Mouse (Mus musculus): ENCODE data around the gene Srsf5.
"Not testable (repeated sequence)": the region's sequence is repeated elsewhere in the genome, so short reads cannot be mapped to it uniquely, and the experiment has no call there.

Gene Srsf5

DNA sequence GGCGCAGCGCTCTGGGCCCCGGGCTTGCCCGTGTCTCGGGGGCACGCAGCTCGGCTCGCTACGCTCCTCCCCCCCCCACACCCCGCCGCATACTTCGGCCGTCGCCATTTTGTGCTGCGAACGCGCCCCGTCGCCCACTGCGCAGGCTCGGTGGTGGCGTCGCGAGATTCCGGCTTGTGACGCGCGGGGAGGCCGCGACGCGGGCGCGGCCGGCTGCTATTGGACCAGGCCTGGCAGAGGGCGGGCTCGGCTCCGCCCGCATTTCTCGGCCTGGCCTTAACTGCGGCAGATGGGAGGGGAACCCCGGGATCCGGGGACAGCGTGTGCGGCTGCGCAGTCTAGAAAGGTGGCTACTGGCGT, 672 bp downstream of the Srsf5 start:
- DNase-seq (ENCODE audit: inconsistent age in 2 of 2, low spot score in 1 of 2) = peak; percentile 97 to 98

DNA sequence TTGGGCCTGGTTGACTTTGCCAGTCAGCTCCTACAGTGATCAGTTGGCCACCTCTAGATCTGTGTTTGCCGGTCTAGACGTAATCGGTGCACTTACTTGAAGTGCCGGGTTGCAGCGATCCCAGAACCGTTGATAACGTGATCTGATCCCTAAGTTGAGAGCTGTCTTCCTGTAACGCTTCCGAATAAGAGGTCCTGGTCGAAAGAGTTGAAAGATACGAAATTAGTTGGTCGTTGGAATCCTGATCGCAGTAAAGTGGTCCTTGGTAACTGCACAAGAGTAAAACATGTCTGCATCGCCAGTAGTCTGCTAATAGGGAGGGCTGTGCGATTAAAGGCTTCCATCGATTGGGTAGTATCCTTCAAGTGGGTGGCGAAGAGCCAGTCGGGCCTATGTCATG, 2.9 kb downstream of the Srsf5 start:
- DNase-seq (ENCODE audit: inconsistent age in 2 of 2, low spot score in 1 of 2) = no peak

DNA sequence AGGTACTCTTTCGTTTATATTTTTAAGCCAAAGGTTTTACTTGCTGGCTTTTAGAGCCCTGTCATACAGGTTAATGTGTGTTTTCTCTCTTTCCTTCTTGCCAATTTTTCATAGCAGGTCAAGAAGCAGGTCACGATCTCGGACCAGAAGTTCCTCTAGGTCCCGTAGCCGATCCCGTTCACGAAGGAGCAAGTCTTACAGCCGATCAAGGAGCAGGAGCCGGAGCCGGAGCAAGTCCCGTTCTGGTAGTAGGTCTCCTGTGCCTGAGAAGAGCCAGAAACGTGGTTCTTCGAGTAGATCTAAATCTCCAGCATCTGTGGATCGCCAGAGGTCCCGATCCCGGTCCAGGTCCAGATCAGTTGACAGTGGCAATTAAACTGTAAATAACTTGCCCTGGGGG, 4.3 kb downstream of the Srsf5 start:
- not testable (repeated sequence) for DNase-seq (ENCODE audit: inconsistent age in 2 of 2, low spot score in 1 of 2)

DNA sequence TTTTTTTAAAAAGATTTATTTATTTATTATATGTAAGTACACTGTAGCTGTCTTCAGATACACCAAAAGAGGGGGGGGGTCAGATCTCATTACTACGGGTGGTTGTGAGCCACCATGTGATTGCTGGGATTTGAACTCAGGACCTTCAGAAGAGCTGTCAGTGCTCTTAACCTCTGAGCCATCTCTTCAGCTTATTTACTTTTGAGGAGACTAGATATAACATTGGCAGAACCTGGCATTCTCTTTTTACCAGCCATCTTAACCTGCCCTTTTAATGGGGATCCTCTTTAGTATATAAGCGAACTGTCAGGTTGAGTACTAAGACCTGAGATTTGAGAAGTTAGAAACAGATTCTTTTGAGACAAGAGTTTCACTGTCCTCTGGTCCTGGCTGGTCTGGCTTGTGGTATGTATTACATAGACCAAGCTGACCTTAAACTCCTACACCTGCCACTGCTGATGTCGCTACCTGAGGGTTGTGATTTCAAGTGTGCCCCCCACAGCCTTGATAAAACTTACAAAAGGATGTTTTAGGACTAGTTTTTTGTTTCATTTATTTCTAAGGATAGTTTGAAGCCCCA, 6.4 kb downstream of the Srsf5 start:
- no peak for DNase-seq (ENCODE audit: inconsistent age in 2 of 2, low spot score in 1 of 2)

DNA sequence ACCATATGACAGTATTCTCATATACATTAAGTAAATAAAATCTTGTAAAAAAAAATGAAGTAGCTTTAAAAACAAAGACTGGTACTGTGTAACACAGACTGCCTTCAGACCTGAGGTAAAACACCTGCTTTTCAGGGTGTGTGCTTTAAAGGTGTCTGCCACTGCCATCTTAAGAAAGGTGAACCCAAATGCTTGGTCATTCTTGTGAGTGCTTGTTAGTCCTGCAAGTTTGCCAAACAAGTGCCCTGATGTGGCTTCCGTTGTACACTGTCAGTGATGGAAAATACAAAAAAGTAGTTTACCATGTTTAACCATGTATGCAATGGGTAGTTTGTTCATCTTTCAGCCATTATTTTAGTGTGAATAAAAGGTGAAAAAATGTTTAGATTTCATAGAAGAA, 7.2 kb downstream of the Srsf5 start:
- peak in 1 of 2 experiments; percentile 30 for DNase-seq (ENCODE audit: inconsistent age in 2 of 2, low spot score in 1 of 2)

DNA sequence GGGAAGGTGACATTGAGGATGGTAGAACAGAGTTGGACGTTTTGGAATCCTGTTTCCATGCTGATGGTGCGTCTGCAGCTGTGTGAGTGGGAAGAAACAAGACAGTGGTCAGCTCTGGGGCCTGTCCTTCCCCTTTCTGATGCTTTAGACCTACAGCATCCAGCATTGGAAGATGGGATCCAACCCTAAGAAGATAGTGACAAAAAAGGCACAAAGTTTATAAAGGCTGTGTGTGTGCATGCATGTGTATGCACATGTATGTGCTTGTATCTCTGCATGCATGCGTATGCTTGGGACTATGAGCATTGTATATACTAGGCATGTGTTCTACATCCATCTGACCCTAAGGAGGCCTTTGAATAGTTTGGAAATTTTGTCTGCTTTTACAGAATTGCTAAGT, 10.7 kb downstream of the Srsf5 start:
- DNase-seq (ENCODE audit: inconsistent age in 2 of 2, low spot score in 1 of 2) = peak in 1 of 2 experiments; percentile 24

DNA sequence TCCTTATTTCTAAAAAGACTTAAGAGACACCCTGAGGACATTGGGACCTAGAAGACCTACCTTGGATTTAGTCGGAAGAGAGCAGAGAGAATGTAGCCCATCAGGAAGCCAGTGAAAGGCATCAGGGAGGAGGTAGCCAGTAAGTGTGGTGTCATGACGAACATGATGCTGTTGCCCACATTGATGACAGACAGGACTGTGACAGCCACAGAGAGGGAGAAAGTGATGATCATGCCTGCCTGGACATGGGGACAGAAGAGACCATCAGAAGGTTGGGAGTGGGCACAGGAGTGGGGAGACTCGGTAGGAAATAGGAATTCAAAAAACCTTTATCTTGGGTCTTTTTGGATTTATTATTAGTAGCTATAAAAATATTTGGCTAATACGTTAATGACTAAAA, 12.7 kb downstream of the Srsf5 start:
- DNase-seq (ENCODE audit: inconsistent age in 2 of 2, low spot score in 1 of 2) = peak in 1 of 2 experiments; percentile 25

DNA sequence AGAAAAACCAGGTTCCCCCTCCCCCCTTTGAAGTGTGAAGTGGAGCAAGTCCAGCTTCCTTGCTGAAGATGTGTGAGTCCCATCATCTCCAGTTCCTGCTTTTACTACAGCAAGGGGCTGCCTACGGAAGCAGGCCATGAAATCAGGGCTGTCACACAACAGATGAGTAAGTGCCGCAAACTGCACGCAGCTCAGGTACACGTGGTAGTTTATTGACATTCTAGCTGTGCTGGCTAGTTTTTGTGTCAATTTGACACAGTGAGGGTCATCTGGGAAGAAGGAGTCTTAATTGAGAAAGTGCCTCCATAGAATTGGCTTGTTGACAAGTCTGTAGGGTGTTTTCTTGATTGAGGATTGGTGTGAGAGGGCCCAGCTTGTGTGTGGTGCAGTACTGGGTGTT, 17.3 kb downstream of the Srsf5 start:
- peak in 1 of 2 experiments; percentile 22 for DNase-seq (ENCODE audit: inconsistent age in 2 of 2, low spot score in 1 of 2)

DNA sequence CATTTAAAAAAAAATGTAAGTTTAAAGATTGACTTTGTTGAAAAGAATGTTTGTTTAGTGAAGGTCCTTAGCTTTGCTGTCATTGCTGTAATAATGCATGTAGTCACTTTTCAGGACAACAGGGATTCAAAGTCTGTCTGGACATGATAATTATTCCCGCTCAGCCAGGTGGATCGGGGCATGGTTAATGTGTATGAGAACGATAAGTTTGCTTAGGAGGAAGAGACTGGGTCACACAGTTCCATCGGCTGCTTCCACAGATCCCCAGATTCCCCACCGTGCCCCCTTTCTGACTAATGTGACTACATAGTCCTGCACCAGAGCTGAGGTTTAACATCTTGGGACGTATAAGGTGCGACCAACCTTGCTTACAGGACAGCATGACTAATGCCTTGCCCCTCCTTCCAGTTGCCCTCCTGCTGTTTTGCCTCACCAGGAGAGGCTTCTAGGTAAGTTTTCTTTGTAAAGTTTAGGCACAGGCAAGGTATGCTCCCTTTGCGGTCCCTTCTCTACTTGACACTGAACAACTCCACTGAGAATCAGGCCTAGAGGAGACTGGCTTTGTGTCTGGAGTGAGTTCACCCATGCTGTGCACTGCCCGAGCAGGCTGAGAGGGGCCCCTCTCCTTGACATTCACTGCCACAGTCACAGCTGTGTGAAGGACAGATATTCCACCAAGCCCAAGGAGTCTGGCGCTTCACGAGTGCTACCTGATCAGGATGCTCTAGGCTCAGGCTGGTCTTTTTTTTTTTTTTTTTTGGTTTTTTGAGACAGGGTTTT, 20.9 kb downstream of the Srsf5 start:
- peak in 1 of 2 experiments; percentile 51 for DNase-seq (ENCODE audit: inconsistent age in 2 of 2, low spot score in 1 of 2)

DNA sequence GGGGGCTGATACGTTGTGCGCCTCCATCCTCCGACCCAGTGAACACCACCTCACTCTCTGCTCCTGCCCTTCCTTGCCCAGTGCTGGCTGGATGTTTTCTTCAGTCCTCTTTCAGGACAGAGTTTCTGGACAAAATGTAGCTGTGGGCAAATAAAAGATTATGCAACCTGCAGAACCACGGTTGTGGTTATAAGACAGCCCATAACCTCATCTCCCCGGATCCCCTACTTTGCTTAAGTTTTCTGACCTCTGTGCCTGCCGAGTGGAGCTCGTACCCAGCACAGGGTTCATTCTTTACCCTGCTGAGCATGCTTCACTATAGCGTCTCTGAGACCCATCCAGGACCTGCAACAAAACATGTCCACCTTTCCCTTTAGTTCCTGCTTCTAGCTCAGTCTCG, 22.6 kb downstream of the Srsf5 start:
- no peak for DNase-seq (ENCODE audit: inconsistent age in 2 of 2, low spot score in 1 of 2)

DNA sequence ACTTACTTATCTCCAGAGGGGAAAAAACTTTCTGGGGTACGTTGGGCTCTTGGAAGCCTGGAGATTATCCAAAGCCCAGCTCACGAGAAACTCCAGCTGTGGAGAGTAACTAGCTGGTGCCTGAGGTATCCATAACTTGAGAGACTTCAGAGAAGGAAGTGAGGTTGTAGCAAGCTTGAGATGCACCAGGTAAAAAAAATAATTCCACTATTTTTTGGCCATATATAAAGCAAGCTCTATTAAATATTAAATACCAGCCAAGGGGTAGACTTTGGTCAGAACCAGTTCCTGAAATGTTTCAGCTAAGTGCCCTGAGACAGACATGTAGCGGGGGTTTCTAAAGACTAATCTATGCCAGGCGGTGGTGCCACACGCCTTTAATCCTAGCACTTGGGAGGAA, 23.3 kb downstream of the Srsf5 start, which contains the start of gene Slc10a1:
Slc10a1 (minus strand) TSS at position 101 of the 400 bp plus-strand sequence.
- DNase-seq (ENCODE audit: inconsistent age in 2 of 2, low spot score in 1 of 2) = no peak

DNA sequence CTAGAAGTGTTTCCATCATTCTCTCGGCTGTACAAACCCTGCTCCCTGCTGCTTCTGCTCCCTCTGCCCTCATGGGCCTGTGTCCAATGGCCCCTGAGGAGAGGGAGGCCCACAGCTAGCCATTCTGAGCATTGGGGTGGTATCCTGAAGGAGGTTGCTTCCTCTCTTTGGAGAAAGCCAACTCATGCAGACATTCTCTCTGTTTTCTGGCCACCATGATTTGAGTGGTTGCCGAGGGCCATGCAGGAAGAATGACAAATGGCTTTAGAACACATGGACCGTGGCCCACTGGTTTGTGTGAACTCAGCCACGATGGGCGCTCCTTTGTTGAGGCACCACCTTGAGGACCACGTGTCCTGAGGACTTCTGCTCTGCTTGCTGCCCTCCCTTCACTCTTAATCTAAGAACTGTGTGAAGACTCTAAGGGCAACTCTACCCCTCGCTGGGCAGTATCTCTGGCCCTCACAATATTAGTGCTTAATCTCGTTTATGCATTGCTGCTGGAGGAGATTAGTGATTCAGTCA, 24.9 kb downstream of the Srsf5 start:
- DNase-seq (ENCODE audit: inconsistent age in 2 of 2, low spot score in 1 of 2) = peak in 1 of 2 experiments; percentile 14

DNA sequence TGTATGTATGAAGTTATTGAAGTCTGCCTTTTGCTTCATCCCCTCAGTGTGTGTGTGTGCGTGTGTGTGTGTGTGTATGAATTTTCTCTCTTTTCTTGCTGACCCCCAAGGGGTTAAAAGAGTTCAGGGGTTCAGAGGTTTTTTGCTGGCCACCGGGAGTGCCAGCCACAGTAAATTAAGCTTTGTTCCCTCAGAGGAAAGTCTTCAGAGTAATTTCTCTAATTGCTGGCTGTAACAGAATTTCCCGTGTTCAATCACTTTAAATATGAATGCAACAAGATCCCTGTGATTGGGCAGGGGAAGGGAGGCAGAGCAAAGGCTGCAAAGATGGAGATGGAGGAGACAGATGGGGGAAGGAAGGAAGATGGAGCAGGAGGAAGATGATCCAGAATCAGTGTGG, 26.5 kb downstream of the Srsf5 start:
- no peak for DNase-seq (ENCODE audit: inconsistent age in 2 of 2, low spot score in 1 of 2)

DNA sequence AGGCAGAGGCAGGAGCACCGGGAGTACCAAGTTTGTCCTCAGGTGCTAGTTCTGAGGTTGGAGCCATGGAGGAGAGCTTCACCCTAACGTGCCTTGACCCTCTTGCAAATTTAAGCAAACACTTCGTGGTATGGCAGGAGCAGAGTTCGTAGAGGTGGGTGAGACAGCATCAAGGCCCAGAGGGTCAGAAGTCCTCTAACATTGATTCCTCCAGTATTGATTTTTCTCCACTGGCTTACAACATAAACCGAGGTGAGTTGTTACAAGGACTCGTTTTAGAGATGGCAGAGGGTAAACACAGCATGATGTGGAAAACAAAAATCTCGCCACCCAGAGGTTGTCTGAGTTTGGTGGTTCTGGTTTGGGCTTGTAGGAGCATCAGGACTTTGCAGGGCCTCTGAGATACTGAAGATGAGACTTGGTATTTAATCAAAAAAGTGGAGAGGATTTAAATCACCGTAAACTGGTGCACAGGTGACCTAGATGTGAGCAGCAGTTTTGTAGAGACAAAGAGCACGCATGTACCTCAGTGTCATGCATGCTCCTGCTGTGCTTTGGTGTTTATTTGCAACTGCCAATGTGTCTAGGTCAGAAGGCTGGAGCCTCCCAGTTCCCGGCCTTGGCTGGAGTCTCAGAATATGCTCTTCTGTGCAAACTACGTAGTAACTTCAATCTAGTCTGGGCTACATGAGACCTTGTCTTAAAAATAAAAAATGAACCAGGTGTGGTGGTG, 30.8 kb downstream of the Srsf5 start:
- no peak for DNase-seq (ENCODE audit: inconsistent age in 2 of 2, low spot score in 1 of 2)

DNA sequence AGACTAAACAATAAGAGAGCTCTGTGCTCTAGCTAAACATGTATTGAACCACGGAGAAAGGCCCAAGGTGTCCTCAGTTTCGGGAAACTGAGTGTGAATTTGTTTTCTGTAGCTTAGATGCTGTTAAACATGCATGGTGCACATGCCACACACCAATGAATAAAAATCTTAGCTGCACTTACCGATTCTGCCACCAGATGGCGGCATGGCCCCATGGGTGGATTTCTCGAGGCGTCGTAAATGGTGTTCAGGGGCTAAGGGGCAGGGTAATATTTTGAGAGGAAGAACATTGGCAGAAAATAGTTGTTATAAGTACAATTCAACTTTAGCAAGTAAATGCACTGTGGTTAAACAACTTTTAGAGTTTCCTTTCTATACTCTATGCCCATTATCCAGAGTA, 37.0 kb downstream of the Srsf5 start:
- peak; percentile 59 to 92 for DNase-seq (ENCODE audit: inconsistent age in 2 of 2, low spot score in 1 of 2)

DNA sequence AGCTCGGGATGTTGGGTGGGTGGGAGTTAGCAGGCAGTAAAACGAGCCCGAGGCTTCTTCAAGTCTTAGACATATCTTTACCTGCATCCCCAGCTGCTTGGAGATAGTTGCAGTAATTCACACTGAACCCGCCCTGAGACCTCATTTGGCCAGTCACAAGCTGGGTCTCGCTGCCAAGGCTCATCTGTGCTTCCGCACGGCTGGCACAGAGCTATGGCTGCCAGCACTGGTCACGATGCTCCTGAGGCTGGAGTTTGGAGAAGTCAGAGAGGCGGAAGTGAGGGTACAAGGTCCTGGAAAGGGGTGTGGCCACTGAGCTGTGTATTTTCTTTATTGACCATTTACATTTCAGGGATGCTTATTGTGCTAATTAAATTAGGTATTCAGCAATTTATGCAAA, 38.4 kb downstream of the Srsf5 start:
- no peak for DNase-seq (ENCODE audit: inconsistent age in 2 of 2, low spot score in 1 of 2)

DNA sequence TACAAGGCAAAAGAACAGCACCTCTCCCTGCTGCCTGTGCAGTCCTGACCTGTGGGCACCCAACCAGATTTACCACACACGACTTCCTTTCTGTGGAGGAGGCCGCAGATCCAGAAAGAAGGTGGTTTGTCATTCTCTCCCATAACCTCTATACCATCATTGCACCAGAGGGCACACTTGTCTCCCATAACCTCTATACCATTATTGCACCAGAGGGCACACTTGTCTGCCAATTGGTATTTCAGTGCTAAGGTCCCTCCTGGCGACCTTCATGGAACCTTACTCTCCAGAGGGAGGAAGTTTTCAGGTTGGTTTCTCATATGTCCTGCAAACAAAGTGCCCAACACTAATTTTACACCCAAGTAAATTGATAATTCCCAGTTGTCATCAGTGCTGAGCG, 41.3 kb downstream of the Srsf5 start:
- no peak for DNase-seq (ENCODE audit: inconsistent age in 2 of 2, low spot score in 1 of 2)

DNA sequence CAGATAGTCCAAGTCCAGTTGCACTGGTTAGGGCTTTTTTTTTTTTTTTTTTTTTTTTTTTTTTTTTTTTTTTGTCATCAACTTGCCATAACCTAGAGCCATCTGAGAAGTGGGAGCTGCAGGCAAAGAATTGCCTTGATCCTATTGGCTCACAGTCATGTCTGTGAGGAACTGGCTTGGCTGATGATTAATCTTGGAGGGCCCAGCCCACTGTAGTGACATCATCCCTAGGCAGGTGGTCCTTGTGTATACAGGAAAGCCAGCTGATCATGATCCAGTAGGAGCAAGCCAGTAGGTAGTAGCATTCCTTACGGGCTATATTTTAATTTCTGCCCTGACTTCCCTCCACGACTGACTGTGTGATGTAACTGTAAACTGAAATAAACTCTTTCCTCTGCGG, 43.0 kb downstream of the Srsf5 start:
- no peak for DNase-seq (ENCODE audit: inconsistent age in 2 of 2, low spot score in 1 of 2)

DNA sequence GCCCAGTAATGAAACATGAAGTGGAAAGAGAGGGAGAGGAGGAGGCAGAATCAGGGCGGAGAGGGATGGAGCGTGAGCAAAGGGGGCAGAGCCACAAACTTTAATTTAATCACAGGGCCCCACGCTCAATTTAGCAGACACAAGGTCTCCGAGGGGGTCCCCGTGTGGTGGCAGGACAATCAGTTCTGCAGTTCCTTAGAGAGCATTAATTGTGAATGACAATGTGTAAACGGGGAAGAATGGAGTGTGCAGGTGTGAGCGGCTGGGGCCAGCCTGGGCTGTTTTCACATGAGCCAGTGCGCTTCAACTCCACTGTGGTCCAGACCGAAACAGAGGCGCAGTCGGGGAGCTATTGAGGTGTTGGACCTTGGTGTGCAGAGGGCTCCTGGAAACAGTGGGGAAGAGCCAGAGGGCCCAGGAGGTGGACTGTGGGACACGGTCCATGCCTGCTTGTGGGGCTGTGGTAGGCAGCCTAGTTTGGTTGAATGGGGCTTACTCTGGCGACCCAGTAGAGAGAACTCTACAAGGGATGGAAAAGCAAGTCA, 45.7 kb downstream of the Srsf5 start:
- no peak for DNase-seq (ENCODE audit: inconsistent age in 2 of 2, low spot score in 1 of 2)

DNA sequence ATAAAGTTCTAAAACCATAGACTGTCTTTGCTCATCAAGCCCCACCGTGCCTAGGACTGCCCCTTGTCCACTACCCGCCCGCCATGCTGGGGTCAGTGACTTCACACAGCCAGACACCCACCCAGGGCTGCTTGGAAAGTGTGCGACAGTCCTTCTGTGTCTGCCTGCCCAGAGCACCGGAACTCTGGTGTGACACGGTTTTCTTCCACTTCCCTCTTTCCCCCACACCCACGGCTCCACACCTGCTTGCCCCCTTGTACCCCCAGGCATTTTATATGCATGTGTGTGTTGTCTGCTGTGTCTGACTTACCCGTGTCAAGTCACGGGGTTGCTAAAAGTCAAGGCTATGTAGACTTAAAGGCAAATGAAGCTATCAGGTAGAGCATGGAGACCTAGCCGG, 46.5 kb downstream of the Srsf5 start:
- DNase-seq (ENCODE audit: inconsistent age in 2 of 2, low spot score in 1 of 2) = no peak

DNA sequence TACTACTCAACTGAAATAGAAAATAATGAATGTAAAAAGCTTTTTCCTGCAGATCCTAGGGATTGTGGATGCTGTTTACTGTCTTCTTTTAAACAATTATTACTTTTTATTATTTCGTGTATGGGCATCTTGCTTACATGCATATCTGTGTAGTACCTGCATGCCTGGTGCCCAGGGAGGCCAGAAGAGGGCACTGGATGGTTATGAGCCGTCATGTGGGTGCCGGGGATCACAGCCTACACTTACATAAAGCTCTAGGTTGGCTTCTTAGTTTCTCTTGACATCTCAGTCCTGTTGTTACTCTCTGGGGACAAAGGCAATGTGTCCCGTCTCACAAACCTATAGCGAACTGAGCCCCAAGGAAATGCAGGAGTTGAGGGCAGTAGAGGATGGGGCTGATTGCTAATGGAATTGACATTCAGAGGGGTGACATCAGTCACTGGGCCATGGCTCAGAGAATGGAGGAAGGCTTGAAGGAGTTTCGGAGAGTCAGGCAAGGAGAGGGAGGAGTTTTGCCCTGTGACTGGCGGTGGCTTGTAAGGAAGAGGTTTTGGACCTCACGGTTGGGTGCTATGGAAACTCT, 47.3 kb downstream of the Srsf5 start:
- peak; percentile 63 to 82 for DNase-seq (ENCODE audit: inconsistent age in 2 of 2, low spot score in 1 of 2)
